ENCODE assay signal across 19 mouse cellular contexts in the genomic region with DNA sequence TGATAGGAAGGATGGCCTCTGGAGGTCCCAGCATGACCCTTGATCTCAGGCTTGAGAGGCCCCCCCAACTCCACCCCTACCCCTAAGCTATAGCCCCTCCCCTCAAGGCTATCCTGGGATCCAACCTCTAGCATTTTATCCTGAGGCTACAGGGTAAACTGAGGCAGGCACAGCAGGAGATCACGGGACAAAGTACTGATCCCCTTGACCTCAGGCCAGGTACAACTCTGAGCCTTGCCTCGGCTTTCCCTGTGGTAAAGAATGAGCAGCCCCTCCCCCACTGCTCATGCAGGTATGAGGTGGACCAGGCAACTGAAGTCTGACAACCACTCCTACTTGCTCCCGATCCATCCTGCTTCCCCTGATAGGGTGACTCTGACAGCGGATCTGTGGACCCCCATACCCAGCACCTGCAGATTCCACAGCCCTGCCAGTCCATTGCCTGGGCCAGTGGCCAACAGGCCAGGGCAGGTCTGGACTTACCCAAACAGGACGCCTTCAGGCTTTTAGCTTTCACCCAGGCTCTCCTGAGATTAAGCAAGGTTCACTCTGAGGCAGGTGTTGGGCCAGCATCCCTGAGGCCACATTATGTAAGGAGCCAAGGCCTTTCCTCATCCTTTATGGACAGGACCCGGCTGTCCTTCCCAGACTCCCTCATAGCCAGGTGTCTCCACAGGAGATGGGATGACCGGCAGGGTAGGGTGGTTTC. TPM values are rescaled to one million over a fixed set of nuclear protein-coding genes. Genes with fewer than 3 reads are reported as not detected.
DNase-seq lines count a peak whose midpoint lies in the region; ATAC-seq and TF ChIP-seq lines count a peak whose summit lies in the region.
"Had no signal": no experiment of that assay in that cellular context is flagged by ENCODE, and none has a peak within 500 bp of the region (broad histone marks: within the 10 kb centered on the region; RNA-seq: fewer than 3 reads in every experiment).

No protein-coding gene starts in this region.

- TF ChIP-seq CTCF in hindbrain, postnatal 0 days (IDR thresholded peaks at IDR 0.05; ENCODE audit: low read depth): no peak
- TF ChIP-seq CTCF in G1E (IDR thresholded peaks at IDR 0.05; ENCODE audit: low read depth, low read length): no peak

- H3K27ac ChIP-seq in hindbrain, embryonic 10.5 days: 0 out of 2 replicates have a peak overlapping the region, but pooled peaks have one; percentile 24
- no peak overlapping the region for H3K27ac ChIP-seq in hindbrain, postnatal 0 days
- no peak overlapping the region for H3K27ac ChIP-seq in midbrain, embryonic 13.5 days
- no peak overlapping the region for H3K27ac ChIP-seq in midbrain, embryonic 14.5 days (replicated peaks; ENCODE audit: low read depth, low read length)
- H3K27ac ChIP-seq: forebrain, embryonic 13.5 days; intestine, embryonic 15.5 days; liver, embryonic 15.5 days; lung, embryonic 15.5 days; midbrain, embryonic 10.5 days; neural tube, embryonic 12.5 days had no signal

- no peaks in the 10 kb centered on the region for H3K36me3 ChIP-seq in hindbrain, embryonic 10.5 days
- no peaks in the 10 kb centered on the region for H3K36me3 ChIP-seq in hindbrain, postnatal 0 days (ENCODE audit: insufficient read depth, low read length)
- no peaks in the 10 kb centered on the region for H3K36me3 ChIP-seq in midbrain, embryonic 13.5 days
- H3K36me3 ChIP-seq in midbrain, embryonic 14.5 days (ENCODE audit: control insufficient read depth, insufficient read depth, low read length): no peaks in the 10 kb centered on the region
- no peaks in the 10 kb centered on the region for H3K36me3 ChIP-seq in G1E (replicated peaks)
- H3K36me3 ChIP-seq: heart, embryonic 12.5 days; intestine, embryonic 15.5 days; liver, embryonic 15.5 days; lung, embryonic 15.5 days; midbrain, embryonic 10.5 days; neural tube, embryonic 12.5 days had no signal

- 80% methylated on average over 7 of the region's 7 CpGs for WGBS in hindbrain, embryonic 10.5 days
- 86% methylated on average over 7 of the region's 7 CpGs for WGBS in hindbrain, postnatal 0 days
- WGBS in midbrain, embryonic 13.5 days: 86% methylated on average over 7 of the region's 7 CpGs
- 85% methylated on average over 7 of the region's 7 CpGs for WGBS in midbrain, embryonic 14.5 days

- H3K4me3 ChIP-seq in hindbrain, embryonic 10.5 days: no peak overlapping the region
- H3K4me3 ChIP-seq in hindbrain, postnatal 0 days (ENCODE audit: low read length): no peak overlapping the region
- no peak overlapping the region for H3K4me3 ChIP-seq in midbrain, embryonic 13.5 days (replicated peaks)
- no peak overlapping the region for H3K4me3 ChIP-seq in midbrain, embryonic 14.5 days (replicated peaks; ENCODE audit: low read depth, low read length)
- H3K4me3 ChIP-seq in G1E (ENCODE audit: low read depth, low read length): 0 out of 2 replicates have a peak overlapping the region, but pooled peaks have one; percentile 28
- H3K4me3 ChIP-seq: erythroblast, embryonic 14.5 days; forebrain, embryonic 13.5 days; heart, embryonic 12.5 days; intestine, embryonic 15.5 days; liver, embryonic 15.5 days; lung, embryonic 15.5 days; midbrain, embryonic 10.5 days; myocyte; neural tube, embryonic 12.5 days had no signal

- DNase-seq in adrenal gland, adult 2 months: peak; percentile 45
- no peak for DNase-seq in adrenal gland, adult (ENCODE audit: inconsistent age in 2 of 2, low spot score in 1 of 2)
- DNase-seq in hindbrain, embryonic 10.5 days (ENCODE audit: low spot score): no peak
- DNase-seq in hindbrain, postnatal 0 days (ENCODE audit: low spot score): no peak
- no peak for DNase-seq in midbrain, embryonic 14.5 days
- no peak for DNase-seq in G1E (ENCODE audit: low spot score)
- DNase-seq in layer of hippocampus, postnatal 10 days (ENCODE audit: low spot score in 2 of 2): no peak

- ATAC-seq in hindbrain, postnatal 0 days: no peak
- 0 out of 2 replicates have a peak, but pooled peaks have one; percentile 17 for ATAC-seq in midbrain, embryonic 13.5 days
- no peak for ATAC-seq in midbrain, embryonic 14.5 days (ENCODE audit: low FRiP score, low TSS enrichment)
- no peak for ATAC-seq in G1E (ENCODE audit: extremely low read depth, insufficient number of reproducible peaks, low FRiP score, poor library complexity, severe bottlenecking)
- ATAC-seq: hindbrain, embryonic 16.5 days had no signal

- H3K27me3 ChIP-seq in hindbrain, embryonic 10.5 days (ENCODE audit: insufficient read depth, poor library complexity, severe bottlenecking): peaks cover 25% of the 10 kb centered on the region
- H3K27me3 ChIP-seq in hindbrain, postnatal 0 days (ENCODE audit: insufficient read depth, low read length): no peaks in the 10 kb centered on the region
- peaks cover 8% of the 10 kb centered on the region for H3K27me3 ChIP-seq in midbrain, embryonic 13.5 days
- H3K27me3 ChIP-seq in midbrain, embryonic 14.5 days (ENCODE audit: control insufficient read depth, insufficient read depth, low read length): no peaks in the 10 kb centered on the region; the same call in 1 of the 2 replicates
- H3K27me3 ChIP-seq in G1E (ENCODE audit: insufficient read depth, low read length): no peaks in the 10 kb centered on the region
- H3K27me3 ChIP-seq: CH12.LX; forebrain, embryonic 13.5 days; intestine, embryonic 15.5 days; lung, embryonic 15.5 days; neural tube, embryonic 12.5 days had no signal

- peaks cover 4% of the 10 kb centered on the region; the same call in 1 of the 2 replicates for H3K9me3 ChIP-seq in hindbrain, embryonic 10.5 days
- H3K9me3 ChIP-seq in hindbrain, postnatal 0 days (ENCODE audit: low read length): no peaks in the 10 kb centered on the region
- H3K9me3 ChIP-seq in midbrain, embryonic 13.5 days: no peaks in the 10 kb centered on the region
- no peaks in the 10 kb centered on the region for H3K9me3 ChIP-seq in midbrain, embryonic 14.5 days (ENCODE audit: control insufficient read depth, low read length)
- peaks cover 75% of the 10 kb centered on the region for H3K9me3 ChIP-seq in G1E (replicated peaks)
- H3K9me3 ChIP-seq: intestine, embryonic 15.5 days; liver, embryonic 15.5 days; lung, embryonic 15.5 days; neural tube, embryonic 12.5 days had no signal

- H3K4me2 ChIP-seq in hindbrain, postnatal 0 days (ENCODE audit: low read depth, low read length): no peak overlapping the region
- no peak overlapping the region for H3K4me2 ChIP-seq in midbrain, embryonic 13.5 days (replicated peaks)
- H3K4me2 ChIP-seq in midbrain, embryonic 14.5 days (ENCODE audit: low read length): no peak overlapping the region
- H3K4me2 ChIP-seq: forebrain, embryonic 13.5 days; heart, embryonic 12.5 days; intestine, embryonic 15.5 days; liver, embryonic 15.5 days; lung, embryonic 15.5 days; neural tube, embryonic 12.5 days had no signal

- H3K4me1 ChIP-seq in hindbrain, embryonic 10.5 days (replicated peaks): peaks cover 37% of the 10 kb centered on the region
- no peaks in the 10 kb centered on the region for H3K4me1 ChIP-seq in hindbrain, postnatal 0 days (ENCODE audit: insufficient read depth, low read length)
- H3K4me1 ChIP-seq in midbrain, embryonic 13.5 days (replicated peaks): peaks cover 16% of the 10 kb centered on the region
- H3K4me1 ChIP-seq in midbrain, embryonic 14.5 days (ENCODE audit: control insufficient read depth, insufficient read depth, low read length): peaks cover 6% of the 10 kb centered on the region; the same call in 1 of the 2 replicates
- H3K4me1 ChIP-seq in G1E (ENCODE audit: insufficient read depth, low read depth, low read length): no peaks in the 10 kb centered on the region
- H3K4me1 ChIP-seq: liver, embryonic 15.5 days had no signal

- H3K9ac ChIP-seq in hindbrain, postnatal 0 days (replicated peaks; ENCODE audit: low read length): no peak overlapping the region
- no peak overlapping the region for H3K9ac ChIP-seq in midbrain, embryonic 13.5 days (replicated peaks)
- no peak overlapping the region for H3K9ac ChIP-seq in midbrain, embryonic 14.5 days (replicated peaks; ENCODE audit: low read length)
- H3K9ac ChIP-seq: forebrain, embryonic 13.5 days; heart, embryonic 12.5 days; intestine, embryonic 15.5 days; liver, embryonic 15.5 days; lung, embryonic 15.5 days; neural tube, embryonic 12.5 days had no signal

RNA-seq across cellular contexts. Expression of a gene that starts 11.2 kb away (rescaled TPM):
- 100 to 1,000 TPM; 149 to 340 TPM for total RNA-seq in adrenal gland, adult 2 months (2021)
- polyA plus RNA-seq in adrenal gland, adult 2 months (2012; rRNA removed): 183 and 229 TPM in 2 replicates
- polyA plus RNA-seq in hindbrain, embryonic 10.5 days (2016; fragmentation: Nextera tagmentation; extraction: Ambion mirVana): 18.1 and 19.7 TPM in 2 replicates
- total RNA-seq in hindbrain, postnatal 0 days (2014; rRNA removed): 35.4 and 37.5 TPM in 2 replicates
- polyA plus RNA-seq in hindbrain, postnatal 0 days (2015; fragmentation: Nextera tagmentation; extraction: Ambion mirVana): 20.9 and 22.7 TPM in 2 replicates
- polyA plus RNA-seq in midbrain, embryonic 13.5 days (2015; fragmentation: Nextera tagmentation; extraction: Ambion mirVana): 20.2 and 22.6 TPM in 2 replicates
- 23.7 and 24.0 TPM in 2 replicates for polyA plus RNA-seq in midbrain, embryonic 14.5 days (2014; fragmentation: Nextera tagmentation; extraction: Ambion mirVana)
- total RNA-seq in G1E (2014; fragmentation: Nextera tagmentation): not detected in 2 replicates
- not detected in 2 replicates for total RNA-seq in G1E (2017)
- polyA plus RNA-seq in G1E (2012): 0.09 and 0.10 TPM in 2 replicates
- 100 to 1,000 TPM; 171 to 187 TPM for total RNA-seq in layer of hippocampus, postnatal 10 days (2021)

Comparison
In these comparisons a context has a peak if more than half of its experiments do, and no peak if none do; other contexts are left out.
1. RNA of a gene that starts 11.2 kb away (polyA plus RNA-seq): 183 to 229 TPM in adrenal gland, adult 2 months, 23.7 to 24.0 TPM in midbrain, embryonic 14.5 days, 20.9 to 22.7 TPM in hindbrain, postnatal 0 days, 20.2 to 22.6 TPM in midbrain, embryonic 13.5 days and 18.1 to 19.7 TPM in hindbrain, embryonic 10.5 days; 0.09 to 0.10 TPM in G1E; every median in the first group is over 10 times any median in the second.